Mouse (Mus musculus): Measurements from ENCODE around the gene Zfp747. TPM values are rescaled to one million over a fixed set of nuclear protein-coding genes. Genes with fewer than 3 reads are reported as not detected.
"Not testable (repeated sequence)": the region's sequence is repeated elsewhere in the genome, so short reads cannot be mapped to it uniquely, and the experiment has no call there.

Zfp747 gene
- polyA plus RNA-seq, 1 experiment from 2014 or later = 10.5 TPM

GRCm38 (mm10) chr7:127393157-127393943 lies 17.5 kb upstream of the Zfp747 start, which contains the start of gene E430018J23Rik:
Gene E430018J23Rik (minus strand): TSS chr7:127393629.
- Histone ChIP-seq H3K4me2 (replicated peaks) (peak within 1 kb of the TSS; percentile 85), H3K4me3 (peak within 1 kb of the TSS; percentile 72), H3K27me3 (no peaks in the 10 kb centered on the region), H3K36me3 (peaks cover 11% of the 10 kb centered on the region), H3K9me3 (no peaks in the 10 kb centered on the region), H3K4me1 (peaks cover 4% of the 10 kb centered on the region), H3K27ac (peak within 1 kb of the TSS; percentile 86), H3K9ac (peak within 1 kb of the TSS; percentile 76)
- ATAC-seq (ENCODE audit: insufficient number of reproducible peaks, insufficient read depth, low FRiP score, low TSS enrichment) = peak; percentile 81
- under 1% methylated on average over 45 of the region's 45 CpGs for WGBS

- WGBS = 81% methylated on average over 8 of the region's 8 CpGs
- Histone ChIP-seq H3K27me3 (no peaks in the 10 kb centered on the region), H3K4me3 (peak overlapping the region; percentile 72), H3K36me3 (peaks cover 11% of the 10 kb centered on the region), H3K4me2 (replicated peaks) (peak overlapping the region; percentile 85), H3K4me1 (peaks cover 4% of the 10 kb centered on the region), H3K9ac (peak overlapping the region; percentile 76), H3K9me3 (no peaks in the 10 kb centered on the region), H3K27ac (no peak overlapping the region)
- no peak for ATAC-seq (ENCODE audit: insufficient number of reproducible peaks, insufficient read depth, low FRiP score, low TSS enrichment)
Observed at GRCm38 (mm10) chr7:127392251-127392824, 16.5 kb upstream of the Zfp747 start.

- Histone ChIP-seq H3K27ac (no peak overlapping the region), H3K4me2 (replicated peaks) (no peak overlapping the region), H3K27me3 (no peaks in the 10 kb centered on the region), H3K9ac (no peak overlapping the region), H3K9me3 (no peaks in the 10 kb centered on the region), H3K4me1 (peaks cover 4% of the 10 kb centered on the region), H3K4me3 (no peak overlapping the region), H3K36me3 (peaks cover 11% of the 10 kb centered on the region)
- 95% methylated on average over 16 of the region's 16 CpGs for WGBS
- ATAC-seq (ENCODE audit: insufficient number of reproducible peaks, insufficient read depth, low FRiP score, low TSS enrichment) = no peak
Observed at GRCm38 (mm10) chr7:127391538-127391937, 15.7 kb upstream of the Zfp747 start.

GRCm38 (mm10) chr7:127390306-127390705 lies 14.5 kb upstream of the Zfp747 start:
- ATAC-seq (ENCODE audit: insufficient number of reproducible peaks, insufficient read depth, low FRiP score, low TSS enrichment) = no peak
- H3K9ac ChIP-seq = no peak overlapping the region
- peaks cover 15% of the 10 kb centered on the region for H3K36me3 ChIP-seq
- peaks cover 4% of the 10 kb centered on the region for H3K4me1 ChIP-seq
- 77% methylated on average over 7 of the region's 7 CpGs for WGBS
- no peak overlapping the region for H3K4me3 ChIP-seq
- H3K9me3 ChIP-seq = no peaks in the 10 kb centered on the region
- H3K27me3 ChIP-seq = no peaks in the 10 kb centered on the region
- H3K27ac ChIP-seq = no peak overlapping the region
- H3K4me2 ChIP-seq (replicated peaks) = no peak overlapping the region

GRCm38 (mm10) chr7:127388201-127388600 lies 12.4 kb upstream of the Zfp747 start:
- H3K4me1 ChIP-seq; H3K27ac ChIP-seq; H3K4me2 ChIP-seq (replicated peaks); H3K9me3 ChIP-seq; ATAC-seq (ENCODE audit: insufficient number of reproducible peaks, insufficient read depth, low FRiP score, low TSS enrichment); H3K4me3 ChIP-seq; H3K27me3 ChIP-seq; H3K9ac ChIP-seq: not testable (repeated sequence)
- H3K36me3 ChIP-seq = peaks cover 27% of the 10 kb centered on the region

GRCm38 (mm10) chr7:127386641-127387392 lies 11.0 kb upstream of the Zfp747 start, which contains the start of gene 9130019O22Rik:
Gene 9130019O22Rik (minus strand): TSS chr7:127387166.
- WGBS = 17% methylated on average over 38 of the region's 38 CpGs
- peak within 1 kb of the TSS; percentile 65 for H3K4me2 ChIP-seq (replicated peaks)
- no peak within 1 kb of the TSS for H3K27ac ChIP-seq
- H3K36me3 ChIP-seq = peaks cover 32% of the 10 kb centered on the region
- H3K4me1 ChIP-seq = no peaks in the 10 kb centered on the region
- peak within 1 kb of the TSS; percentile 48 for H3K4me3 ChIP-seq
- peaks cover 8% of the 10 kb centered on the region; the same call in 1 of the 2 replicates for H3K9me3 ChIP-seq
- peak within 1 kb of the TSS; percentile 52 for H3K9ac ChIP-seq
- peak; percentile 70 for ATAC-seq (ENCODE audit: insufficient number of reproducible peaks, insufficient read depth, low FRiP score, low TSS enrichment)
- no peaks in the 10 kb centered on the region for H3K27me3 ChIP-seq

GRCm38 (mm10) chr7:127385560-127385959 lies 9.7 kb upstream of the Zfp747 start:
- H3K9ac ChIP-seq; H3K27me3 ChIP-seq; ATAC-seq (ENCODE audit: insufficient number of reproducible peaks, insufficient read depth, low FRiP score, low TSS enrichment); H3K4me3 ChIP-seq; H3K9me3 ChIP-seq; H3K4me2 ChIP-seq (replicated peaks); H3K4me1 ChIP-seq; H3K27ac ChIP-seq: not testable (repeated sequence)
- WGBS = 93% methylated on average over 4 of the region's 4 CpGs
- peaks cover 24% of the 10 kb centered on the region for H3K36me3 ChIP-seq

- no peak for ATAC-seq (ENCODE audit: insufficient number of reproducible peaks, insufficient read depth, low FRiP score, low TSS enrichment)
- Histone ChIP-seq H3K9me3 (no peaks in the 10 kb centered on the region), H3K4me2 (replicated peaks) (no peak overlapping the region), H3K4me1 (no peaks in the 10 kb centered on the region), H3K27me3 (no peaks in the 10 kb centered on the region), H3K27ac (no peak overlapping the region), H3K9ac (no peak overlapping the region), H3K4me3 (no peak overlapping the region), H3K36me3 (peaks cover 16% of the 10 kb centered on the region)
- WGBS = 77% methylated on average over 6 of the region's 6 CpGs
Observed at GRCm38 (mm10) chr7:127378310-127378921, 2.6 kb upstream of the Zfp747 start.

- H3K36me3 ChIP-seq = peaks cover 15% of the 10 kb centered on the region
- not testable (repeated sequence) for ATAC-seq (ENCODE audit: insufficient number of reproducible peaks, insufficient read depth, low FRiP score, low TSS enrichment); H3K27ac ChIP-seq; H3K4me1 ChIP-seq; H3K4me2 ChIP-seq (replicated peaks); H3K9ac ChIP-seq; H3K4me3 ChIP-seq; H3K27me3 ChIP-seq; H3K9me3 ChIP-seq
- WGBS = 72% methylated on average over 3 of the region's 3 CpGs
Observed at GRCm38 (mm10) chr7:127371870-127372269, 4.0 kb downstream of the Zfp747 start.

GRCm38 (mm10) chr7:127371213-127371612 lies 4.6 kb downstream of the Zfp747 start:
- Histone ChIP-seq H3K27ac (no peak overlapping the region), H3K4me2 (replicated peaks) (no peak overlapping the region), H3K9me3 (no peaks in the 10 kb centered on the region), H3K4me1 (no peaks in the 10 kb centered on the region), H3K36me3 (peaks cover 15% of the 10 kb centered on the region), H3K4me3 (no peak overlapping the region), H3K27me3 (no peaks in the 10 kb centered on the region), H3K9ac (no peak overlapping the region)
- no peak for ATAC-seq (ENCODE audit: insufficient number of reproducible peaks, insufficient read depth, low FRiP score, low TSS enrichment)
- 79% methylated on average over 2 of the region's 2 CpGs for WGBS

- H3K4me2 ChIP-seq (replicated peaks) = no peak overlapping the region
- 88% methylated on average over 3 of the region's 3 CpGs for WGBS
- no peaks in the 10 kb centered on the region for H3K9me3 ChIP-seq
- H3K4me1 ChIP-seq = no peaks in the 10 kb centered on the region; the same call in 1 of the 2 replicates
- peaks cover 18% of the 10 kb centered on the region for H3K27me3 ChIP-seq
- H3K36me3 ChIP-seq = 0 out of 2 replicates have a peak, but pooled peaks cover 2% of the 10 kb centered on the region
- no peak overlapping the region for H3K27ac ChIP-seq
- no peak overlapping the region for H3K9ac ChIP-seq
- ATAC-seq (ENCODE audit: insufficient number of reproducible peaks, insufficient read depth, low FRiP score, low TSS enrichment) = no peak
- H3K4me3 ChIP-seq = no peak overlapping the region
Observed at GRCm38 (mm10) chr7:127366249-127366648, 9.6 kb downstream of the Zfp747 start.
